Mouse (Mus musculus): Measurements from ENCODE around the gene Mtfr2. TPM values are rescaled to one million over a fixed set of nuclear protein-coding genes. Genes with fewer than 3 reads are reported as not detected.

The Mtfr2 gene
- 1.8 TPM for polyA plus RNA-seq (2014; fragmentation: Illumina TruSeq; extraction: RNeasy Lipid Tissue Mini Kit (QIAGEN cat#74804); ENCODE audit: low read depth, low replicate concordance)

DNA sequence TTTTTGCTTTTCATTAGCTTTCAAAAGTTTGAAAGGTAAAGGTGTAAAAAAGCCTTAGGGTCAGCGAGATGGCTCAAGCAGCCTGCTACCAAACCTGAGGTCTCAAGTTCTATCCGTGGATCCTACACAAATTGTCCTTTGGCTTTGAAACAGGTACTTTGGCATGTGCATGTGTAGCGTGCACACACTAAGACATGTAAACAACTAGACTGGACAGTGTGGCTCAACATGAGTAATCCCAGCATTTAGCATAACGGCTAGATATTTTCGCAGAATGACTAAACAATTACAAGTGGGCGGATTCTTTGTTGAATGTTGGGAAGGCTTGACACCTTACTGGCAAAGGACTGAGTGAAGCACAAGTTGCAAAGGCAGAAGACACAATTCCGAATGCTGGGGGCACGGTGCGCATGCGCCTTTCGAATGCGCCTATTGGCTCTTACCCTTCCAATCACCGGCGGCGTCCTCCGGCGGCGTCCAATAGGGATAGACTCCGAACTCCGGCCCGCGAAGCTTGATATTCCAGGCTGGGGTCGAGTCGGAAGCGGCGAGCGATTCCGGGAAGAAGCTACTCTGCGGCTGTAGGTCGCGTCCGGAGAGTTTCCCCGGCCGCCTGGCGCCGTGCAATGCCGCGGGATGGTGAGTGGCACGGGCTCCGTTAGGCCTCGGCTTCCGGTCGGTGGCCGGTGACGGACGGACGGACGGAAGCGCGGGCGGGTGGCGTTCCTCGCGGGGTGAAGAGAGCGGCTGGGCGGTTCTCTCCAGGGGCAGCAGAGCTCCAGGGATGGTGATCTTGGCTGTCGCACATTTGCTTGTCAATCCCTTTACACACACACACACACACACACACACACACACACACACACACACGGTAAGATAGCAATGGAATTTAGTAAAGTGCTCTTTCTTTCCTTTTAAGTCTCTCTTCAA is at the start of gene Mtfr2:
Mtfr2 (plus strand) TSS at position 486 of the 930 bp plus-strand sequence.

DNA sequence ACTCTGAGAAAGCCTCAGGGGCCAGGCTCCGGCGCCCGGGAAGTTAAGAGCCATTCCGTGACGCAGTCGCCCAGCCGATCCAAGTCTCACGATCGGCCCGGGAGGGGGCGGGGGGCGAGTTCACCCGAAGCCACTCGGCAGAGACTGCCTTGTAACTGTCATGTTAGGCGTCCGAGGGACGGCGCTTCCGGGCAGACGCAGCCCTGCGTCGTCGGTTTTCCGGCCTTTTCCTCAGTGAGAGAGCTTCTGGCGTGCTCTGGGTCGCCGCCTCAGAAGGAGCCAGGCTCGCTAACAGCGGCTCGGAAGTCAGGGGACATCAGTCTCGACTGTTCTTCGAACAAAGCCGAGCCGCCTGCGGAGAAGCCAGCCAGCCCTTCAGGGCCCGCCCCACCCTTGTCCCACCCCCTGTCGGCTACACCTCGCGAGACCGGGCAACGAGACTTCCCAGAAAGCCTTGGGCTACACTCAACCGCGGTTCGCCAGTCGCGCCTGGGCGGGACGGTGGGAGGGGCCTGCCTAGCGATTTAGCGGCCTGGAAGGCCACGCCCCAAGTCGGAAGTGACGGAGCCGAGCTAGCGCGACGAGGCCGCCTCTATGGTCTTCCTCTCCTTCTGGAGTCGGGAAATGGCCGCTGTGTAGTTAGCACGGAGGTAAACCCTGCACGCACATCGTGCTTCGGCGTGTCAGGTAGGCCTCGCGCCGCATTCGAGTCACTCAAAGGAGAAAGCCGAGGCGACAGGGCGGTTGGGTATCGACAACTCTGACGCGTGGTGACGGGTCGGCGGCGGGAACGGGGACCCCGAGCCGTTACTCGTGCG is 35.4 kb upstream of the Mtfr2 start, which contains the start of gene Bclaf1:
Bclaf1 (plus strand) TSS at position 552 of the 818 bp plus-strand sequence.

Other genes starting within 250 kb of the Mtfr2 start
- gene Map7, start 199.3 kb upstream of the Mtfr2 start, polyA plus RNA-seq (2014; fragmentation: Illumina TruSeq; extraction: RNeasy Lipid Tissue Mini Kit (QIAGEN cat#74804); ENCODE audit: low read depth, low replicate concordance) = 128 TPM
- gene Bclaf1, start 35.3 kb upstream of the Mtfr2 start, polyA plus RNA-seq (2014; fragmentation: Illumina TruSeq; extraction: RNeasy Lipid Tissue Mini Kit (QIAGEN cat#74804); ENCODE audit: low read depth, low replicate concordance) = 256 TPM

Data from sigmoid colon, adult 10 weeks (tissue).